Mouse (Mus musculus) lung, postnatal 0 days (tissue): ENCODE measurements around the gene Tmprss6.

ENCODE experiments used
- CTCF ChIP-seq: IDR thresholded peaks from 2 replicates; pipeline ENCODE4 v1.5.1; 2016; ENCODE audit warnings: antibody characterized with exemption, mild to moderate bottlenecking
- EP300 ChIP-seq: IDR thresholded peaks from 2 replicates; pipeline ENCODE4 v1.6.1; 2016; ENCODE audit warnings: antibody characterized with exemption, mild to moderate bottlenecking, control low read depth

DNA sequence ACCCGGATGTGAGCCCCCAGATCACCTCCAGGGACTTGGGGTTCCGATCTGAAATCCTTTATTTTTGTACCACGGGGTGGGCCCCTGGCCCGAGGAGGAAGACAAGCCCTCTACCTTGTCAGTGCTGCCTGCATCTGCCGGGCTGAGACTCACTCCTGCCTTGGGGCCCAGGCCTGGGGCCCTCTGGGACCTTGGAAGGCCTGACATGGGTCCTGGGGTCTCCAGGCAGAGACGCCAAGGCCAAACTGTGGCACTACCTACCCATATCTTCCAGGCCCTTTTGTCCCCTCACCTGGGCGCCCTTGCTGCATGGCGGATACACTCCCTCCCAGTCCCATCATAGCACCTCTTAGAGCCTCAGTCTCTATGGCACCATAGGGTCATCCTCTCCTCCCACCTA lies 29.9 kb downstream of the Tmprss6 start:
- TF ChIP-seq CTCF (no peak), EP300 (no peak)
